Mouse (Mus musculus): Measurements from ENCODE around the gene Zmynd11. TPM values are rescaled to one million over a fixed set of nuclear protein-coding genes. Genes with fewer than 3 reads are reported as not detected.

The Zmynd11 gene
- polyA plus RNA-seq, 1 experiment from 2014 or later: 142 TPM

DNA sequence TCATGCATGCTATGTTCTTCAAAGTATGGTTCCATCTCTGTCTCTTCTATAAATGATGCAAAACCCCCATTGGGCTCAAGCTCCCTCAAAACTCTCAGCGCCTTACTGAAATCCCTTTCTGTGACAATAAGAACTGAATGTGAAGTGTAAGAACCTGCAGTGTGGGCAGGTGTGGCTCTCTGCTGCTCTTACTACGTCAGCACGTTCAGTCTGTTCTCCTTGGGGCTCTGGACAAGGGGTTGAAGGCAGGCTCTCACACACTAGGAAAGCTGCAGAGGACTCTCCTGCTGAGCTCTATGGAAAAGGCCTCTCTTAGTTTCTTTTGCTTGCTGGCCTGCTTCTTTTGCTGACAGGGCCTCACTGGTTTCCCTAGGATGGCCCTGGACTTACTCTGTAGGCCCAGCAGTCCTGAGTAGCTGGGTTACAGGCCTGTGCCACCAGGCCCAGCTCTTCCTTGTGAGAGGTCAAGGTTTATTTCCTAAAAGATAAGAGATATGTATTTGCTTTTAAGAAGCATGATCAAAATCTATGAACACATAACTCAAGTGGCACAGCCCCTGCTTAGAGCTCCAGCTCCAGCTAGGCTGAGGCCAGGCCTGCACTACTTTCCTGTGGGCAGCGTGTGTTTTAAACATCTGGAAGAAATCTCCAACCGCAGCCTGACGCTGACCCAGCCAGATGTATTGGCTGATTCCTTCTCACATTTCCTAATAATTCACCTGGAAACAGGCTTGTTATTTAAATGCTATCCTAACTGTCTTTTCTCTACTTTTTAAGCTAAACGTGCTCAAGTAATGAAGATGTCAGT is 56.5 kb downstream of the Zmynd11 start:
- no peak overlapping the region for H3K9ac ChIP-seq (replicated peaks; ENCODE audit: low read depth, low read length)
- no peak for ATAC-seq (ENCODE audit: insufficient number of reproducible peaks, insufficient read depth, low FRiP score, low read depth)
- no peak overlapping the region for H3K27ac ChIP-seq (ENCODE audit: low read length)
- H3K27me3 ChIP-seq (ENCODE audit: control insufficient read depth, insufficient read depth, low read length): no peaks in the 10 kb centered on the region
- 74% methylated on average over 7 of the region's 7 CpGs for WGBS
- H3K4me3 ChIP-seq (ENCODE audit: low read depth, low read length): no peak overlapping the region
- no peaks in the 10 kb centered on the region for H3K4me1 ChIP-seq (ENCODE audit: control insufficient read depth, insufficient read depth, low read length)
- H3K36me3 ChIP-seq (ENCODE audit: control insufficient read depth, insufficient read depth, low read length): peaks cover 5% of the 10 kb centered on the region; the same call in 1 of the 2 replicates
- H3K9me3 ChIP-seq (ENCODE audit: control insufficient read depth, low read depth, low read length): no peaks in the 10 kb centered on the region
- no peak overlapping the region for H3K4me2 ChIP-seq (replicated peaks; ENCODE audit: low read depth, low read length)

GRCm38 (mm10) chr13:9706720-9707119 is 58.4 kb downstream of the Zmynd11 start:
- Histone ChIP-seq H3K4me3 (ENCODE audit: low read depth, low read length) (no peak overlapping the region), H3K9ac (replicated peaks; ENCODE audit: low read depth, low read length) (no peak overlapping the region), H3K4me1 (ENCODE audit: control insufficient read depth, insufficient read depth, low read length) (no peaks in the 10 kb centered on the region), H3K27ac (ENCODE audit: low read length) (no peak overlapping the region), H3K36me3 (ENCODE audit: control insufficient read depth, insufficient read depth, low read length) (peaks cover 5% of the 10 kb centered on the region; the same call in 1 of the 2 replicates), H3K27me3 (ENCODE audit: control insufficient read depth, insufficient read depth, low read length) (no peaks in the 10 kb centered on the region), H3K4me2 (replicated peaks; ENCODE audit: low read depth, low read length) (no peak overlapping the region), H3K9me3 (ENCODE audit: control insufficient read depth, low read depth, low read length) (no peaks in the 10 kb centered on the region)
- ATAC-seq (ENCODE audit: insufficient number of reproducible peaks, insufficient read depth, low FRiP score, low read depth): no peak
- WGBS: 91% methylated on average over 8 of the region's 8 CpGs

DNA sequence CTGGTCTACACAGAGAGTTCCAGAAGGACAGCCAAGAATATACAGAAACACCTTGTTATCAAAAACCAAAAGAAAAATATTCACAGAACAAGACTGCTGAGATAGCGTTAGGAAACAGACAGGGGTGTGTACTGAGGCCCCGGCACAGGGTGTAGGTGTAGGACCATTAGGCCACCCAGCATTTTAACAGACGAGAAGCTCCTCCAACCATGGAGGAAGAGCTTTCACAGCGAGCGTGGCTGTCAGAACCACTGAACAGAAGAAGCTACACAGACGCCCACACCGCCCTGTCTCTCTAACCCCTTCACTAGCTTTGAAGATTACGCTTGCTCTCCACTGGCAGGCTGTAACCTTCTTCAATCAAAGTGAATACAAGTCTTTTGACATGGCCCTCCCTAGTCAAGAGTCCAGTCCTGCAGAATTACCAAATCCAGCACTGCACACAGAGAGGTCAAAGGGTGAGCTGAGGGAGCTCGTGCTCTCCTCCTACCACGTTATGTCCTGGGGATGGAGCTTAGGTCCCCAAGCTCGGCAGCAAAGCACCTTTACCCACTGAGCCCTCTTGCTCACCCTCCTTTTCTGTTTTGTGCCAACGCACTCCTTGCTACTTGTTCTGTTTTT is 62.4 kb downstream of the Zmynd11 start:
- Histone ChIP-seq H3K27me3 (ENCODE audit: control insufficient read depth, insufficient read depth, low read length) (no peaks in the 10 kb centered on the region), H3K4me2 (replicated peaks; ENCODE audit: low read depth, low read length) (no peak overlapping the region), H3K9ac (replicated peaks; ENCODE audit: low read depth, low read length) (no peak overlapping the region), H3K4me3 (ENCODE audit: low read depth, low read length) (no peak overlapping the region), H3K36me3 (ENCODE audit: control insufficient read depth, insufficient read depth, low read length) (no peaks in the 10 kb centered on the region; the same call in 1 of the 2 replicates), H3K27ac (ENCODE audit: low read length) (no peak overlapping the region), H3K9me3 (ENCODE audit: control insufficient read depth, low read depth, low read length) (no peaks in the 10 kb centered on the region), H3K4me1 (ENCODE audit: control insufficient read depth, insufficient read depth, low read length) (no peaks in the 10 kb centered on the region)
- no peak for ATAC-seq (ENCODE audit: insufficient number of reproducible peaks, insufficient read depth, low FRiP score, low read depth)
- WGBS: 81% methylated on average over 12 of the region's 12 CpGs

GRCm38 (mm10) chr13:9697340-9697739 is 67.8 kb downstream of the Zmynd11 start:
- H3K4me1 ChIP-seq (ENCODE audit: control insufficient read depth, insufficient read depth, low read length): no peaks in the 10 kb centered on the region
- no peak overlapping the region for H3K4me3 ChIP-seq (ENCODE audit: low read depth, low read length)
- 96% methylated on average over 4 of the region's 4 CpGs for WGBS
- H3K9ac ChIP-seq (replicated peaks; ENCODE audit: low read depth, low read length): no peak overlapping the region
- H3K36me3 ChIP-seq (ENCODE audit: control insufficient read depth, insufficient read depth, low read length): peaks cover 25% of the 10 kb centered on the region
- H3K27ac ChIP-seq (ENCODE audit: low read length): no peak overlapping the region
- no peak for ATAC-seq (ENCODE audit: insufficient number of reproducible peaks, insufficient read depth, low FRiP score, low read depth)
- H3K27me3 ChIP-seq (ENCODE audit: control insufficient read depth, insufficient read depth, low read length): no peaks in the 10 kb centered on the region
- H3K4me2 ChIP-seq (replicated peaks; ENCODE audit: low read depth, low read length): no peak overlapping the region
- H3K9me3 ChIP-seq (ENCODE audit: control insufficient read depth, low read depth, low read length): no peaks in the 10 kb centered on the region

DNA sequence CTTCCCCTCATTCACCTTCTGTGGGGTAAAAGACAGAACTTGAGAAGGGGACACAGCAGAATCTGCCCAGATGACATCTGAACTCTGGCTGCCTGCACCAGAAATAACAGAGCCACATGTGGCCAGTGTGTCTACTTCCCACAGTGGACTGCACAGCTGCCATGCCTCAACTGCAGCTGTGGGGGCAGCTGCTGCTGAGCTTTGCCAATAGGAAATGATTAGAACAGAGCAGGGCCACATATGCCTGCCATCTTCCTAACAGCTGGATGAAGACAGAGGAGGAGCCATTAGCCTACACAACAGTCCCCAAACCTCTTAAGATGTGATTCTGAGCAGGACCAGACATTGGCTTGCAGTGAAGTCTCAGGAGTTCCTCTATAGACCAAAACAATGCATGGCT is 69.3 kb downstream of the Zmynd11 start:
- Histone ChIP-seq H3K36me3 (ENCODE audit: control insufficient read depth, insufficient read depth, low read length) (peaks cover 34% of the 10 kb centered on the region), H3K27me3 (ENCODE audit: control insufficient read depth, insufficient read depth, low read length) (no peaks in the 10 kb centered on the region), H3K27ac (ENCODE audit: low read length) (no peak overlapping the region), H3K9me3 (ENCODE audit: control insufficient read depth, low read depth, low read length) (no peaks in the 10 kb centered on the region), H3K4me3 (ENCODE audit: low read depth, low read length) (no peak overlapping the region), H3K4me2 (replicated peaks; ENCODE audit: low read depth, low read length) (no peak overlapping the region), H3K9ac (replicated peaks; ENCODE audit: low read depth, low read length) (no peak overlapping the region), H3K4me1 (ENCODE audit: control insufficient read depth, insufficient read depth, low read length) (no peaks in the 10 kb centered on the region)
- ATAC-seq (ENCODE audit: insufficient number of reproducible peaks, insufficient read depth, low FRiP score, low read depth): no peak

DNA sequence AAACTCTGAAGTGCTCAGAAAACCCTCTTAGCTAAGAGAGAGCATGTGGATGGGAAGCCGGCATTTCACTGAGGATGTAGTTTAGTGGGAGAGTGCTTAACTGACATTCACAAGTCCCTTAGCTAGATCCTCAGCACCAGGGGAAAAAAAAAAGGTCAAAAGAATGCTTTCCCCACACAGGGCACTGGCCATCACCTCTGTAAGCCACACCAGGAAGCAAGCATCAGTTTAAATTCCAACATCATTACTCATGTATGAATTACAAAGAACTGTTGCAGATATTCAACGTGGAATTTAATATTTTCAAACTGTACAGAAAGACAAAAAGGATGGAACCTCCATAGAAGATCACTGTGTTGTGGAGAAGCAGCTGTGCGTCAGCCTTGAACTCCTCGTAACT is 69.7 kb downstream of the Zmynd11 start:
- WGBS: 79% methylated on average over 4 of the region's 4 CpGs
- H3K9me3 ChIP-seq (ENCODE audit: control insufficient read depth, low read depth, low read length): no peaks in the 10 kb centered on the region
- H3K36me3 ChIP-seq (ENCODE audit: control insufficient read depth, insufficient read depth, low read length): peaks cover 38% of the 10 kb centered on the region
- no peak overlapping the region for H3K4me3 ChIP-seq (ENCODE audit: low read depth, low read length)
- no peaks in the 10 kb centered on the region for H3K27me3 ChIP-seq (ENCODE audit: control insufficient read depth, insufficient read depth, low read length)
- H3K4me2 ChIP-seq (replicated peaks; ENCODE audit: low read depth, low read length): no peak overlapping the region
- H3K9ac ChIP-seq (replicated peaks; ENCODE audit: low read depth, low read length): no peak overlapping the region
- H3K27ac ChIP-seq (ENCODE audit: low read length): no peak overlapping the region
- no peaks in the 10 kb centered on the region for H3K4me1 ChIP-seq (ENCODE audit: control insufficient read depth, insufficient read depth, low read length)
- no peak for ATAC-seq (ENCODE audit: insufficient number of reproducible peaks, insufficient read depth, low FRiP score, low read depth)

GRCm38 (mm10) chr13:9694651-9695050 is 70.5 kb downstream of the Zmynd11 start:
- Histone ChIP-seq H3K36me3 (ENCODE audit: control insufficient read depth, insufficient read depth, low read length) (peaks cover 43% of the 10 kb centered on the region), H3K9ac (replicated peaks; ENCODE audit: low read depth, low read length) (no peak overlapping the region), H3K4me2 (replicated peaks; ENCODE audit: low read depth, low read length) (no peak overlapping the region), H3K4me3 (ENCODE audit: low read depth, low read length) (no peak overlapping the region), H3K27ac (ENCODE audit: low read length) (no peak overlapping the region), H3K9me3 (ENCODE audit: control insufficient read depth, low read depth, low read length) (no peaks in the 10 kb centered on the region), H3K4me1 (ENCODE audit: control insufficient read depth, insufficient read depth, low read length) (no peaks in the 10 kb centered on the region), H3K27me3 (ENCODE audit: control insufficient read depth, insufficient read depth, low read length) (no peaks in the 10 kb centered on the region)
- no peak for ATAC-seq (ENCODE audit: insufficient number of reproducible peaks, insufficient read depth, low FRiP score, low read depth)
- WGBS: 96% methylated on average over 6 of the region's 6 CpGs

- peaks cover 59% of the 10 kb centered on the region for H3K36me3 ChIP-seq (ENCODE audit: control insufficient read depth, insufficient read depth, low read length)
- no peak overlapping the region for H3K4me2 ChIP-seq (replicated peaks; ENCODE audit: low read depth, low read length)
- no peak for ATAC-seq (ENCODE audit: insufficient number of reproducible peaks, insufficient read depth, low FRiP score, low read depth)
- WGBS: 69% methylated on average over 3 of the region's 3 CpGs
- no peaks in the 10 kb centered on the region for H3K9me3 ChIP-seq (ENCODE audit: control insufficient read depth, low read depth, low read length)
- H3K27me3 ChIP-seq (ENCODE audit: control insufficient read depth, insufficient read depth, low read length): no peaks in the 10 kb centered on the region
- no peak overlapping the region for H3K4me3 ChIP-seq (ENCODE audit: low read depth, low read length)
- no peak overlapping the region for H3K9ac ChIP-seq (replicated peaks; ENCODE audit: low read depth, low read length)
- no peak overlapping the region for H3K27ac ChIP-seq (ENCODE audit: low read length)
- no peaks in the 10 kb centered on the region for H3K4me1 ChIP-seq (ENCODE audit: control insufficient read depth, insufficient read depth, low read length)
Measured at GRCm38 (mm10) chr13:9692876-9693275, 72.3 kb downstream of the Zmynd11 start.

Data from stomach, embryonic 14.5 days (tissue).